Mouse (Mus musculus): ENCODE data around the gene Slc35e2.

GRCm38 (mm10) chr4:155599901-155600825, 1.1 kb upstream of the Slc35e2 start:
- TF ChIP-seq CTCF (IDR thresholded peaks at IDR 0.05) (no peak), EP300 (IDR thresholded peaks at IDR 0.05) (no peak)
